Mouse (Mus musculus): ENCODE measurements around the gene Gm10961. TPM values are rescaled to one million over a fixed set of nuclear protein-coding genes. Genes with fewer than 3 reads are reported as not detected.

The Gm10961 gene
- polyA plus RNA-seq, 1 experiment, result not detected

DNA sequence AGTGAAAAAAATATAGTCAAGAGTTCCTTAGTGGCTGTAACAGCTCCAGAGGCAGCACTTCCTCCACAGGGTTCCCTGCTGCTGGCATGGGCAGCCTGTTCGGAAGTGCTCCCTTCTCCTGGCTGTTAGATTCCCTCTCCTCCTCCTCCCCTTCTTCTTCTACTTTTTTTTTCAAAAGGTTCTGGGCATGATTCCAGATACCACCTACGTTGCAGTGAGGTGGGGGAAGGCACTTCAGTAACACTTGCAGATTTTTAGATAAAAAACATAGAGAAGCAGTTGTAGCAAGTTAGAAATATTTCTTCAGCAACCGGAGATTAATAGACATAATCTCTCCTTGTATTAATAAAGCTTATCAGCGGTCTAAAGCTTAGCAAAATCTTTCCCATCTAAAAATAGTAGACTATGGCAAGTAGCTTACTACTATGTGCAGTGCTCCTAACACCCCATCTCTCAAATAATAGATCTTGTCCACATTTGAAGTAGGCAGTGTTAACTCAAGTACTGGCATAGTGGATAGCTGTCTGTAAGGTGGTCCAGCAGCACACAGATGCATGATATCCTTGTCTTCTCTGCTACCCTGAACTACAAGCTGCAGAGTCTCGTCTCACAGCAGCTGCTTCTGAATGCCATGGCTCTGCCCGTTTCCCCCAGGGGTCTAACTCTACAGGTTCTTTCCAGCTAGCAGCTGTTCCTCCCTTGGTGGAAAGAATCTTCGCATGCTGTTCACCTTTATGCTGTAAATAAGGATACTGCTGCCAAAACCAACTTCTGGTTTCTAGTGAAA is 49.9 kb downstream of the Gm10961 start:
- Histone ChIP-seq H3K27ac (ENCODE audit: insufficient read depth, low read depth, low read length) (no peak overlapping the region), H3K4me1 (ENCODE audit: control insufficient read depth, insufficient read depth, low read length) (peaks cover 28% of the 10 kb centered on the region), H3K4me3 (ENCODE audit: insufficient read depth, low read length) (no peak overlapping the region)
- TF ChIP-seq POLR2A (IDR thresholded peaks at IDR 0.05; ENCODE audit: borderline replicate concordance, low read depth, low read length) (no peak), CTCF (IDR thresholded peaks at IDR 0.05; ENCODE audit: low read depth, low read length) (no peak)

Other genes with a start within 250 kb of the Gm10961 start
- not detected in 2 replicates for gene Kcnc4, start 171.8 kb upstream of the Gm10961 start, polyA plus RNA-seq (2012; ENCODE audit: insufficient read depth, insufficient read length, missing spikeins)
- not detected in 2 replicates for gene Slc6a17, start 113.3 kb upstream of the Gm10961 start, polyA plus RNA-seq (2012; ENCODE audit: insufficient read depth, insufficient read length, missing spikeins)
- not detected in 2 replicates for gene Ubl4b, start 76.2 kb upstream of the Gm10961 start, polyA plus RNA-seq (2012; ENCODE audit: insufficient read depth, insufficient read length, missing spikeins)
- gene Alx3, start 36.3 kb upstream of the Gm10961 start, polyA plus RNA-seq (2012; ENCODE audit: insufficient read depth, insufficient read length, missing spikeins), result not detected in 2 replicates
- gene Strip1, start 372 bp downstream of the Gm10961 start, polyA plus RNA-seq (2012; ENCODE audit: insufficient read depth, insufficient read length, missing spikeins), result 16.8 and 17.7 TPM in 2 replicates
- 87.4 and 97.2 TPM in 2 replicates for gene Ahcyl1, start 65.2 kb downstream of the Gm10961 start, polyA plus RNA-seq (2012; ENCODE audit: insufficient read depth, insufficient read length, missing spikeins)
- 6.3 and 7.6 TPM in 2 replicates for gene Csf1, start 129.1 kb downstream of the Gm10961 start, polyA plus RNA-seq (2012; ENCODE audit: insufficient read depth, insufficient read length, missing spikeins)
- gene Eps8l3, start 245.9 kb downstream of the Gm10961 start, polyA plus RNA-seq (2012; ENCODE audit: insufficient read depth, insufficient read length, missing spikeins), result not detected in 2 replicates